Mouse (Mus musculus) olfactory bulb, adult 2 months (tissue): ENCODE measurements around the gene Gm5935. TPM values are rescaled to one million over a fixed set of nuclear protein-coding genes. Genes with fewer than 3 reads are reported as not detected.
"Not testable (repeated sequence)": the region's sequence is repeated elsewhere in the genome, so short reads cannot be mapped to it uniquely, and the experiment has no call there.

Experiments used
- H3K27ac ChIP-seq: fragments of 200-500 bp; 2 replicates; pipeline ENCODE4 v1.5.1; 2012; ENCODE audit warnings: low read depth, low read length; ENCODE audit not compliant: insufficient read depth
- H3K4me1 ChIP-seq: fragments of 200-500 bp; 2 replicates; pipeline ENCODE4 v1.6.1; 2012; ENCODE audit warnings: low read length; ENCODE audit not compliant: control insufficient read depth, insufficient read depth
- H3K4me3 ChIP-seq: fragments of 200-500 bp; 2 replicates; pipeline ENCODE4 v1.5.1; 2012; ENCODE audit warnings: mild to moderate bottlenecking, low read depth, low read length, moderate library complexity; ENCODE audit not compliant: insufficient read depth
- WGBS: fragments of 180-500 bp; shearing (Covaris S2); methylation state at CpG from one replicate; pipeline ENCODE4 v1.1.7; 2018; 5-methylcytosine and 5-hydroxymethylcytosine counted together
- polyA plus RNA-seq: library from polyadenylated mRNA; stranded (reverse); fragments of >200 nt; gene quantifications from 2 replicates; pipeline ENCODE4 v1.2.4, GENCODE M21; 2012; ENCODE audit warnings: low replicate concordance; ENCODE audit not compliant: missing spikeins, insufficient read depth, insufficient read length

Gm5935 gene
- polyA plus RNA-seq, result not detected in 2 replicates

DNA sequence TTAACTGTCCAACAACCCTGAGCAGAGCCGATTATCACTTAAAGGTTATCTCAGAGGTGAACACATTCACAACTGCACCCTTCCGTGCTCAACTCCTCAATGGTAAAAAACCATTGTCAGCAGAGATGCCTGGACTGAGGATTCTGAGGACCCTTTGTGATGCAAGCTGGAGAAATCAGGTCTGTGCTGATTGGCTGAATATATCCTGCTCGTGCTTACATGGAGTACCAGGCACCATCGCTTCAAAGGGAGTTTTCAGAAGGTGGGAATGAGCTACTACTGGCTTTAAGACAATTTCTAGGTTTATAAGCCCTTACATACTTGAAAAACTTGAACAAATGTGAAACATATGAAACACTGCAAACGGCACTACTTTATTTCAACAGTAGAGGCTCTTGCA, at the start of gene Gm5935:
Gene Gm5935, minus strand, starts transcription at position 101 of the 400 bp plus-strand sequence.
- not testable (repeated sequence) for H3K4me1 ChIP-seq, H3K4me3 ChIP-seq, H3K27ac ChIP-seq
- 78% methylated on average over 5 of the region's 5 CpGs for WGBS

Other genes starting within 250 kb of the Gm5935 start
- gene Gm4297, start 200.3 kb downstream of the Gm5935 start, polyA plus RNA-seq, result not detected in 2 replicates